Mouse (Mus musculus) heart, embryonic 10.5 days (tissue): ENCODE data around the gene Zbtb9. TPM values are rescaled to one million over a fixed set of nuclear protein-coding genes. Genes with fewer than 3 reads are reported as not detected.

Experiments used
- DNase-seq: peaks from one replicate; pipeline ENCODE4 v3.0.0-alpha.2; 2017; ENCODE audit warnings: low spot score
- H3K27ac ChIP-seq: fragments of 300-500 bp; sonication (generic); 2 replicates; pipeline ENCODE4 v1.5.1; 2016; ENCODE audit warnings: mild to moderate bottlenecking
- H3K27me3 ChIP-seq: fragments of 300-500 bp; sonication (generic); 2 replicates; pipeline ENCODE4 v1.6.1; 2016; ENCODE audit warnings: mild to moderate bottlenecking; ENCODE audit not compliant: poor library complexity, insufficient read depth, severe bottlenecking
- H3K36me3 ChIP-seq: fragments of 300-500 bp; sonication (generic); 2 replicates; pipeline ENCODE4 v1.6.1; 2016; ENCODE audit warnings: mild to moderate bottlenecking, moderate library complexity
- H3K4me1 ChIP-seq: fragments of 300-500 bp; sonication (generic); 2 replicates; pipeline ENCODE4 v1.6.1; 2016; ENCODE audit warnings: mild to moderate bottlenecking
- H3K4me3 ChIP-seq: fragments of 300-500 bp; sonication (generic); 2 replicates; pipeline ENCODE4 v1.5.1; 2016; ENCODE audit warnings: mild to moderate bottlenecking, moderate library complexity
- H3K9me3 ChIP-seq: fragments of 300-500 bp; sonication (generic); 2 replicates; pipeline ENCODE4 v1.6.1; 2016; ENCODE audit warnings: mild to moderate bottlenecking, moderate library complexity
- WGBS: fragments of 180-500 bp; shearing (Covaris S2); methylation state at CpG from one replicate; pipeline ENCODE4 v1.1.7; 2016; 5-methylcytosine and 5-hydroxymethylcytosine counted together
- polyA plus RNA-seq: library from polyadenylated mRNA; unstranded; fragments of >200 nt; fragmentation: Nextera tagmentation; extraction: Ambion mirVana; gene quantifications from 2 replicates; pipeline ENCODE4 v1.2.1, GENCODE M21; 2016

Gene Zbtb9
- polyA plus RNA-seq, 1 experiment from 2014 or later, result 14.6 TPM

GRCm38 (mm10) chr17:27028909-27029308 lies 55.9 kb downstream of the Zbtb9 start, which contains the start of gene Bak1:
Gene Bak1, minus strand, starts transcription at chr17:27029009.
- 59% methylated on average over 4 of the region's 4 CpGs for WGBS
- DNase-seq, result no peak
- Histone ChIP-seq H3K27ac (peak within 1 kb of the TSS; percentile 97), H3K27me3 (no peaks in the 10 kb centered on the region), H3K9me3 (no peaks in the 10 kb centered on the region), H3K4me1 (peaks cover 32% of the 10 kb centered on the region), H3K36me3 (peaks cover 25% of the 10 kb centered on the region), H3K4me3 (peak within 1 kb of the TSS; percentile 80)

- 81% methylated on average over 14 of the region's 14 CpGs for WGBS
- Histone ChIP-seq H3K27me3 (no peaks in the 10 kb centered on the region), H3K27ac (no peak overlapping the region)
Measured at GRCm38 (mm10) chr17:27029431-27029830, 56.5 kb downstream of the Zbtb9 start.

DNA sequence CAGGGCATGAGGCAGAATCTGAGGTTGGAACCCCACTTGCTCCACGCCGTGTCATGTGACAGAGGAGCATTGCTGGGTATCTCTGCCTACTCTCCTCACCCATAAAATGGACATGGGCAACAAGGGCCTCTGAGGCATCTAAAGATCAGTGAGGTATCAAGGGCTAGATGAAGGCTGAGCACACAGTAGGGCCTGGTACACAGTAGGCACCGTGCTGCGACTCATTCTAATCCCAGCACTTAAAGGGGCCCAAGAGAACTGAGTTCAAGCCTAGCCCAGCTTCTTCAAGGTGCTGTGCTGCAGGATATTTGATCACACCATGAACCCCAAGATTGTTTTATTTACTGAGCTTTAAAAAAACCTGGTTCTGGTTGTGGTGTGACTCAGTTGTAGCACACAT lies 57.9 kb downstream of the Zbtb9 start:
- 92% methylated on average over 4 of the region's 4 CpGs for WGBS
- H3K27ac ChIP-seq, result no peak overlapping the region
- no peaks in the 10 kb centered on the region for H3K9me3 ChIP-seq
- 0 out of 2 replicates have a peak, but pooled peaks cover 7% of the 10 kb centered on the region for H3K27me3 ChIP-seq
- peaks cover 5% of the 10 kb centered on the region for H3K36me3 ChIP-seq
- no peak for DNase-seq
- H3K4me1 ChIP-seq, result peaks cover 32% of the 10 kb centered on the region
- H3K4me3 ChIP-seq, result no peak overlapping the region

More at GRCm38 (mm10) chr17:27029431-27029830, 56.5 kb downstream of the Zbtb9 start:
- H3K4me3 ChIP-seq, result no peak overlapping the region
- no peak for DNase-seq
- no peaks in the 10 kb centered on the region for H3K9me3 ChIP-seq
- H3K4me1 ChIP-seq, result peaks cover 32% of the 10 kb centered on the region
- H3K36me3 ChIP-seq, result peaks cover 20% of the 10 kb centered on the region

DNA sequence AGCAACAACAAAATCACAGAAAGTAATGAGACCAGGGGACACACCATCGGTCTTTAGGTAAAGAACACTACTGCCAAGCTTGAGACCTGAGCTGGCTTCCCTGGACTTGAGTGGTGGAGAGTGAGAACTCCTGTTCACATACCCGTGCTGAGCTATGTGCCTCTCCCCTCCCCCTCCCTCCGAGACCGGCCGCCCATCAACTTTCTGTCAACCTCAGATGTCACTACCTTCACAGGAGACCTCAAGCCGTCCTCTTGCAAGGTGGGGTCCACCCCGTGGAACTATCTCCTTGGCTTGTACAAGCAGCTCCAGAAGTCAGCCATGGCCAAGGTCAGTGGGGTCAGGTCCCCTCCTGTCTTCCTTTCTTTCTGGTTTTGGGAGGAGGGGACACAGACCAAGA lies 59.4 kb downstream of the Zbtb9 start:
- peak overlapping the region; percentile 23; the same call in 1 of the 2 replicates for H3K27ac ChIP-seq
- H3K4me1 ChIP-seq, result peaks cover 38% of the 10 kb centered on the region
- WGBS, result 54% methylated on average over 7 of the region's 7 CpGs
- DNase-seq, result no peak
- H3K27me3 ChIP-seq, result peaks cover 13% of the 10 kb centered on the region; the same call in 1 of the 2 replicates
- H3K36me3 ChIP-seq, result no peaks in the 10 kb centered on the region
- peak overlapping the region; percentile 27 for H3K4me3 ChIP-seq
- no peaks in the 10 kb centered on the region for H3K9me3 ChIP-seq

DNA sequence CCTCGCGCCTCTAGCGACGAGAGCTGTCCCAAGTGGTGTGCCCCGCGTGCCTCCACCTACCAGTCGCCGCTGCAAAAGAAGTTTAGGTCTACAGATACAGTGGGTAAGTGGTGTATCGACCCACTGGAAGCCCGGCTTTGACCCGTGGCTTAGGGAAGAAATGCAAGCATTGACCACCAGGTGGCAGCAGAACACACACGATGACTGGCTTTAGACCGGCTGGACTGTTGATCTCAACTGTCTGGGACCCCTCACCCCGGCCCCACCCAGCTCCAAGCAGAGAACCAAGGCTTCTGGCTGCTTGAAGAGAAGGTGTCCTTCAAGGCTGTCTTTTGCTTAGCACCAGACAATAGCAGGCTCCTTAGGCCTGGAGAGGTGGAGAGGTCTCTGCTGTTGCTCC lies 59.9 kb downstream of the Zbtb9 start:
- WGBS, result under 1% methylated on average over 14 of the region's 14 CpGs
- Histone ChIP-seq H3K4me1 (peaks cover 36% of the 10 kb centered on the region), H3K36me3 (no peaks in the 10 kb centered on the region), H3K4me3 (peak overlapping the region; percentile 27), H3K9me3 (no peaks in the 10 kb centered on the region), H3K27ac (peak overlapping the region; percentile 42; the same call in 1 of the 2 replicates), H3K27me3 (peaks cover 13% of the 10 kb centered on the region; the same call in 1 of the 2 replicates)
- peak; percentile 92 for DNase-seq

DNA sequence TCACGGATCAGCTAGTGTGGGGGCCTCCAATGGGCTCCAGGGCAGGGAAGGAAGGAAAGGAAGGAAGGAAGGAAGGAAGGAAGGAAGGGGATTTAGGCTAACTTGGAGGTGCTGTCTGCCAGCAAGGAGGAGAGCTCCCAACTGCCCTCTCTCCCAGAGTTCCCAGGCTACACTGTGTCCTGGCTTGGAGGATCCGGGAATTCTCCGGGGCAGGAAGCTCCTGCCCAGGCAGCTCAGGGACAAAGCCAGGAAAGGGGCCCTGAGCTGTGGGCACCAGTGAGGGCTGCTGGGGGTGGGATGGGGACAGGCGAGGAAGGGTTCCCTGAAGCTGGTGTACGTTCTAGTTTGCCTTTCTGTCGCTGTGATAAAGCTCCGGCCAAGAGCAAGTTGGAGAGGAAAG lies 63.5 kb downstream of the Zbtb9 start:
- no peak for DNase-seq
- Histone ChIP-seq H3K9me3 (no peaks in the 10 kb centered on the region), H3K27ac (peak overlapping the region; percentile 56), H3K4me3 (no peak overlapping the region), H3K36me3 (no peaks in the 10 kb centered on the region), H3K4me1 (peaks cover 61% of the 10 kb centered on the region), H3K27me3 (peaks cover 13% of the 10 kb centered on the region)
- WGBS, result 66% methylated on average over 7 of the region's 7 CpGs

GRCm38 (mm10) chr17:27038335-27039050 lies 65.5 kb downstream of the Zbtb9 start:
- peaks cover 60% of the 10 kb centered on the region for H3K4me1 ChIP-seq
- 33% methylated on average over 18 of the region's 18 CpGs for WGBS
- H3K27me3 ChIP-seq, result peaks cover 13% of the 10 kb centered on the region
- no peaks in the 10 kb centered on the region for H3K36me3 ChIP-seq
- no peaks in the 10 kb centered on the region for H3K9me3 ChIP-seq
- peak overlapping the region; percentile 73 for H3K27ac ChIP-seq
- peak overlapping the region; percentile 24; the same call in 1 of the 2 replicates for H3K4me3 ChIP-seq
- DNase-seq, result peak; percentile 74

- Histone ChIP-seq H3K27me3 (peaks cover 13% of the 10 kb centered on the region), H3K9me3 (no peaks in the 10 kb centered on the region), H3K4me1 (peaks cover 60% of the 10 kb centered on the region), H3K36me3 (no peaks in the 10 kb centered on the region), H3K4me3 (no peak overlapping the region), H3K27ac (peak overlapping the region; percentile 86)
- WGBS, result 64% methylated on average over 10 of the region's 10 CpGs
- no peak for DNase-seq
Measured at GRCm38 (mm10) chr17:27039432-27040102, 66.6 kb downstream of the Zbtb9 start.

GRCm38 (mm10) chr17:27040304-27041045 lies 67.5 kb downstream of the Zbtb9 start:
- Histone ChIP-seq H3K4me1 (peaks cover 60% of the 10 kb centered on the region), H3K27ac (peak overlapping the region; percentile 86), H3K27me3 (peaks cover 10% of the 10 kb centered on the region), H3K36me3 (no peaks in the 10 kb centered on the region), H3K4me3 (peak overlapping the region; percentile 38), H3K9me3 (no peaks in the 10 kb centered on the region)
- DNase-seq, result peak; percentile 76
- WGBS, result 13% methylated on average over 20 of the region's 20 CpGs

- H3K27me3 ChIP-seq, result peaks cover 3% of the 10 kb centered on the region
- WGBS, result 54% methylated on average over 12 of the region's 13 CpGs
- no peaks in the 10 kb centered on the region for H3K36me3 ChIP-seq
- H3K9me3 ChIP-seq, result no peaks in the 10 kb centered on the region
- peaks cover 59% of the 10 kb centered on the region for H3K4me1 ChIP-seq
- H3K27ac ChIP-seq, result peak overlapping the region; percentile 86; the same call in 1 of the 2 replicates
- no peak for DNase-seq
- H3K4me3 ChIP-seq, result no peak overlapping the region
Measured at GRCm38 (mm10) chr17:27041046-27041786, 68.2 kb downstream of the Zbtb9 start.

DNA sequence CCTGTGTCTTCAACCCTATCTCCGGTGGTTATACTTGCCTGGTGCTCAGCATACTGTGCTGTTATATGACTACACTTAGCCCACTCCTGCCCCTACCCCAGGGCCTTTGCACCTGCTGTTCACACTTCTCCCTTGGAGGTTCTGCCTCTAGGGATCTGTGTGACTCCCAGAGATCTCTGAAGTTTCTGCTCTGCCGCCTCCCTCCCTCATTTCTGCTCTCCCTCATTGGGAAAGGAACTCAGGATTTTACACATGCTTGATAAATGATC lies 68.8 kb downstream of the Zbtb9 start:
- Histone ChIP-seq H3K4me3 (no peak overlapping the region), H3K36me3 (no peaks in the 10 kb centered on the region), H3K4me1 (peaks cover 55% of the 10 kb centered on the region), H3K9me3 (no peaks in the 10 kb centered on the region), H3K27me3 (no peaks in the 10 kb centered on the region; the same call in 1 of the 2 replicates), H3K27ac (peak overlapping the region; percentile 86; the same call in 1 of the 2 replicates)
- no peak for DNase-seq
- 82% methylated on average over 2 of the region's 2 CpGs for WGBS

- DNase-seq, result no peak
Measured at GRCm38 (mm10) chr17:27042840-27043239, 69.9 kb downstream of the Zbtb9 start.

More at GRCm38 (mm10) chr17:27042840-27043239, 69.9 kb downstream of the Zbtb9 start:
- peaks cover 53% of the 10 kb centered on the region for H3K4me1 ChIP-seq
- H3K4me3 ChIP-seq, result no peak overlapping the region; the same call in 1 of the 2 replicates
- H3K9me3 ChIP-seq, result no peaks in the 10 kb centered on the region
- H3K27me3 ChIP-seq, result no peaks in the 10 kb centered on the region; the same call in 1 of the 2 replicates
- H3K27ac ChIP-seq, result peak overlapping the region; percentile 52
- no peaks in the 10 kb centered on the region for H3K36me3 ChIP-seq
- 69% methylated on average over 6 of the region's 6 CpGs for WGBS
